In genomic region chr10:110192881-110193280, GRCm38 (mm10) we compare ENCODE assay signal across 12 mouse cellular contexts.
A peak's percentile ranks its signal among the peaks of the same experiment; 100 is the strongest.
DNase-seq lines count a peak whose midpoint lies in the region; ATAC-seq lines count a peak whose summit lies in the region.
"Had no signal": no experiment of that assay in that cellular context is flagged by ENCODE, and none has a peak within 500 bp of the region (broad histone marks: within the 10 kb centered on the region; RNA-seq: fewer than 3 reads in every experiment).

No protein-coding gene starts in this region.

- no peak for ATAC-seq in midbrain, embryonic 11.5 days (ENCODE audit: low FRiP score)
- ATAC-seq in monocyte, adult 5-6 weeks (replicated peaks; ENCODE audit: insufficient number of reproducible peaks, low FRiP score, low TSS enrichment, poor library complexity, severe bottlenecking): no peak
- no peak for ATAC-seq in kidney, embryonic 15.5 days (replicated peaks; ENCODE audit: low FRiP score)
- ATAC-seq: inflammation-experienced regulatory T-cells, adult 6 months had no signal

- H3K4me1 ChIP-seq in midbrain, embryonic 11.5 days (ENCODE audit: control insufficient read depth, insufficient read depth, low read length): no peaks in the 10 kb centered on the region
- H3K4me1 ChIP-seq in midbrain, embryonic 10.5 days: 0 out of 2 replicates have a peak, but pooled peaks cover 3% of the 10 kb centered on the region
- no peaks in the 10 kb centered on the region for H3K4me1 ChIP-seq in kidney, embryonic 15.5 days
- H3K4me1 ChIP-seq: limb, embryonic 13.5 days had no signal

- DNase-seq in midbrain, embryonic 11.5 days (ENCODE audit: low spot score, missing footprints): peak; percentile 81
- DNase-seq in midbrain, embryonic 10.5 days (ENCODE audit: low spot score): no peak
- peak; percentile 12 for DNase-seq in embryo, embryonic 10.5 days (ENCODE audit: low spot score)
- DNase-seq in lung, postnatal 10 days: peak; percentile 16
- no peak for DNase-seq in ovary, adult 18-20 months (ENCODE audit: low spot score)
- DNase-seq: adrenal gland, postnatal 10 days; thymus, postnatal 36 days had no signal

- no peak overlapping the region; the same call in 1 of the 2 replicates for H3K27ac ChIP-seq in midbrain, embryonic 11.5 days (ENCODE audit: low read depth, low read length)
- H3K27ac ChIP-seq in midbrain, embryonic 10.5 days (replicated peaks): no peak overlapping the region
- H3K27ac ChIP-seq in kidney, embryonic 15.5 days: no peak overlapping the region
- H3K27ac ChIP-seq: embryonic facial prominence, embryonic 13.5 days; limb, embryonic 13.5 days had no signal

- H3K36me3 ChIP-seq in midbrain, embryonic 11.5 days (ENCODE audit: control insufficient read depth, insufficient read depth, low read length): no peaks in the 10 kb centered on the region
- no peaks in the 10 kb centered on the region for H3K36me3 ChIP-seq in midbrain, embryonic 10.5 days
- H3K36me3 ChIP-seq in kidney, embryonic 15.5 days: no peaks in the 10 kb centered on the region
- H3K36me3 ChIP-seq: embryonic facial prominence, embryonic 13.5 days; limb, embryonic 13.5 days had no signal

- no peaks in the 10 kb centered on the region for H3K27me3 ChIP-seq in midbrain, embryonic 11.5 days (ENCODE audit: control insufficient read depth, insufficient read depth, low read length)
- H3K27me3 ChIP-seq in midbrain, embryonic 10.5 days (ENCODE audit: low read depth, poor library complexity, severe bottlenecking): no peaks in the 10 kb centered on the region
- H3K27me3 ChIP-seq in kidney, embryonic 15.5 days: no peaks in the 10 kb centered on the region
- H3K27me3 ChIP-seq: embryonic facial prominence, embryonic 13.5 days; limb, embryonic 13.5 days had no signal

- H3K9ac ChIP-seq in midbrain, embryonic 11.5 days (ENCODE audit: low read length): no peak overlapping the region
- no peak overlapping the region for H3K9ac ChIP-seq in kidney, embryonic 15.5 days
- H3K9ac ChIP-seq: embryonic facial prominence, embryonic 13.5 days; limb, embryonic 13.5 days had no signal

- no peak overlapping the region for H3K4me3 ChIP-seq in midbrain, embryonic 11.5 days (ENCODE audit: low read depth, low read length)
- no peak overlapping the region for H3K4me3 ChIP-seq in midbrain, embryonic 10.5 days
- no peak overlapping the region for H3K4me3 ChIP-seq in kidney, embryonic 15.5 days (replicated peaks)
- H3K4me3 ChIP-seq: embryonic facial prominence, embryonic 13.5 days; limb, embryonic 13.5 days had no signal

- H3K9me3 ChIP-seq in midbrain, embryonic 11.5 days (ENCODE audit: control insufficient read depth, low read length): no peaks in the 10 kb centered on the region
- no peaks in the 10 kb centered on the region for H3K9me3 ChIP-seq in midbrain, embryonic 10.5 days (replicated peaks)
- H3K9me3 ChIP-seq in kidney, embryonic 15.5 days (replicated peaks): no peaks in the 10 kb centered on the region
- H3K9me3 ChIP-seq: embryonic facial prominence, embryonic 13.5 days; limb, embryonic 13.5 days had no signal

- no peak overlapping the region for H3K4me2 ChIP-seq in midbrain, embryonic 11.5 days
- no peak overlapping the region for H3K4me2 ChIP-seq in kidney, embryonic 15.5 days
- H3K4me2 ChIP-seq: embryonic facial prominence, embryonic 13.5 days; limb, embryonic 13.5 days had no signal

- 50% methylated on average over 4 of the region's 4 CpGs for WGBS in midbrain, embryonic 11.5 days
- WGBS in midbrain, embryonic 10.5 days: 47% methylated on average over 4 of the region's 4 CpGs
- 27% methylated on average over 4 of the region's 4 CpGs for WGBS in kidney, embryonic 15.5 days

Comparison
In these comparisons a context has a peak if more than half of its experiments do, and no peak if none do; other contexts are left out.
1. DNase-seq: peak in midbrain, embryonic 11.5 days (single experiment), embryo, embryonic 10.5 days (single experiment) and lung, postnatal 10 days (single experiment); none in midbrain, embryonic 10.5 days (single experiment) and ovary, adult 18-20 months (single experiment).